Mouse (Mus musculus): ENCODE measurements around the gene Usp3. TPM values are rescaled to one million over a fixed set of nuclear protein-coding genes. Genes with fewer than 3 reads are reported as not detected.

The Usp3 gene
- total RNA-seq, 2 experiments from 2014 or later: 13.2 to 15.4 TPM

DNA sequence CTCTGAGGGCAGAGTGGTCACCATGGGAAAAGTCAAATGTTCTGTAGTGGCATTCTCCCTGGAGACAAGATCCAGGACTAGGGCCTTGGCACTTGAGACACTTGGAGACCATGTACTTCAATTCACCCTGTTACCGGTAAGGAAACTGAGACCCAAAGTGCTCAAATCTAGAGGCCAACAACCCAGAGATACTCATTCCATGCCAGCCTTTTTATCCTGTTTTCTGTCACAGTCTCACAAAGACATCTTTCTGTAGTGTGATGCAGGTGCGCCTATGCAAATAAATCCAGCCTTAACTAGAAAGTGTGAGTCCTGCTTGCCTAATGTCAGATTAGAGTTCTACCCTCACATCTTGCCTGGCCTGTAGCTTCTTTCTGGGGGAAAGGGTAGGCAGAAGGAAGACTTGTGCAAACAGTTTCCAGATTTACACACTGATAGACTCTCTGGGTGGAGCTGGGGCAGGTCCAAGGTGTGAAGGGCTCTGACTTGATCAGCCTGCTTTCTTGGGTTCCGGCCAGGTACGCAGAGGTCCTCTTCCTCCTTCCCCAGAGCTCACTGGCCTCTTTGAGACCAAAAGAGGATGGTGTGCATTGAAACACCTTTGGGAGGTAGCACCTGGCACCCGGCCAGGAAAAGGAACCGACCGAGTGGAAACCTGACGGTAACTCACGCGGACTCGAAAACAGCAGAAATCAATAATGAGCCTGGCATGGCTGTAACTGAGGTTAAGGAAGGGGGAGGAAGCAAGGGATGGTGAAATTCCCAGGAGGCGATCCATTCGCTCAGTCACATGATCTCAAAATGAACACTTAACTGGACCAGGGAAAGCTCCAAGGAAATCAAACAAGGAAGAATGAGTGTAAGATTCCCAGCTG is 13.2 kb upstream of the Usp3 start:
- no peak for DNase-seq
- intact Hi-C loops (cut with DNase I): no loop called here

- intact Hi-C loops (cut with DNase I): no loop called here
These were observed 11.6 kb upstream of the Usp3 start for GRCm38 (mm10) chr9:66604349-66605206.

DNA sequence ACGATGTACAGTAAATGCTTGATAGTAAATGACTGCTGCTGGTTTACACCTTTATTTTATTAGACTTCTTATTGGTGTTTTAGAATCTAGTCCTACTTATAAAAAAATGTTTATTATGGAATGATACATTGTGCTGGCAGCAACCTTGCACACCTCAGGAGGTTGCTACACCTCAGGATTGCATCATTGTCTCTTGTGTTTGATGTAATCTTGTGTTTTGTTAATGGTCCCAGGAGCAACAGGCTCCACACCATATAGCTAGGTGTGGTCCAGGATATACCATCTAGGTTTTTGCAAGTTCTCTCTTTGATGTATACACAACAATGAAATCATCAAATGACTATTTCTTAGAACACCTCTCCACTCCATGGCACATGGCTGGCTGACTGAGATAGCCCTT is 11.0 kb upstream of the Usp3 start:
- intact Hi-C loops (cut with DNase I): no loop called here
- no peak for DNase-seq

More at GRCm38 (mm10) chr9:66604349-66605206, 11.6 kb upstream of the Usp3 start:
- DNase-seq: no peak

- no peak for DNase-seq
- intact Hi-C loops (cut with DNase I): no loop called here
These were observed 8.1 kb upstream of the Usp3 start for GRCm38 (mm10) chr9:66601006-66601405.

GRCm38 (mm10) chr9:66600551-66600950 is 7.6 kb upstream of the Usp3 start:
- DNase-seq: no peak
- intact Hi-C loops (cut with DNase I): no loop called here

DNA sequence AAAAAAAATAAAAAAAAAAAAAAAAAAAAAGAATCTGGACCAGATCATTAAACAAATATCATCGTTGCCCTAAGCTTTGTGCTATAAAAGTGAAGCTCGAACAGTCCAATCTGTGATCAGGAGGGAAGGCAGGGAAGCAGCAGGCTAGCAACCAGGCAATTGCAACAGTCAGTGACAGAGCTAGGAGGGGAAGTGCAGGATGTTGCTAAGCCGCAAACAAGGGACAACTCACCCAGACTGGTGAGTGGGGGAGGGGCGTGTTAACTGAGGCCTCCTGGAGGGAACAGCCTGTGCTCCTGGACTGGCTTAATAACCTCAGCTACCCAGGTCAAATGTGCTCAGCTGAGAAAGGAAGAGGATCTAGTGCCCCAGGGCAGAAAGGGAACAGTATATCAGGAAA is 6.6 kb upstream of the Usp3 start:
- DNase-seq: no peak
- intact Hi-C loops (cut with DNase I): no loop called here

- intact Hi-C loops (cut with DNase I): no loop called here
- DNase-seq: no peak
These were observed 5.7 kb upstream of the Usp3 start for GRCm38 (mm10) chr9:66598636-66599035.

DNA sequence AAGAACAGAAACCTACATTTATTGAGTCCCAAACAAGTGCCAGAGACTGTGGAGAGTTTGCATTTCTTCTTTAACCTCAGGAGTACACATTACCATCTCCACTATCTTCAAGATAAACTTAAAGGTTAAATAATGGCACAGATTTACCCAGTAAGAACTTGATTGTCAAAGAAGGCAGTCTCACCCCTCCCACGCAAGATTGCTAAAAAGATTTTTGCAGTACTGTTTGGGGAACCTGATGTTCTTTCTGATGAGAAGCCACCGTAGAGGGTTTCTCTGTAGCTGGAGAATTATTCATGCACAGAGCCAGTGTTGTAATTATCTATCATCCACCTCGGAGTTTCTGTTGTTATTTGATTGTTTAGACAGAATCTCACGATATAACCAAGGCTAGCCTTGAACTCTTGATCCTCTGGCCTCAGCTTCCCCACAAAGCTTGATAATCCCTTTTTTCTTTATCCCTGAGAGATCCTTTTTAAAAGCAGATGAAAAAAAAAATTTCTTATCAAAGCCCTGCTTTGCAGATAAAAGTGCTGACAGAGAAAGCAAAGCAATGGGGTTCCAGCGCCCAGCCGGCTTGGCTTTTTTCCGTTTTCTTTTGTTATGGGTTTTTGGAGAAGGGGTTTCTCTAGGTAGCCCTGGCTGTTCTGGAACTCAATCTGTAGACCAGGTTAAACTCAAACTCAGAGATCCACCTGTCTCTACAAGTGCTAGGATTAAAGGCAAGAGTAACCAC is 4.7 kb upstream of the Usp3 start:
- intact Hi-C loops (cut with DNase I): no loop called here
- no peak for DNase-seq

DNA sequence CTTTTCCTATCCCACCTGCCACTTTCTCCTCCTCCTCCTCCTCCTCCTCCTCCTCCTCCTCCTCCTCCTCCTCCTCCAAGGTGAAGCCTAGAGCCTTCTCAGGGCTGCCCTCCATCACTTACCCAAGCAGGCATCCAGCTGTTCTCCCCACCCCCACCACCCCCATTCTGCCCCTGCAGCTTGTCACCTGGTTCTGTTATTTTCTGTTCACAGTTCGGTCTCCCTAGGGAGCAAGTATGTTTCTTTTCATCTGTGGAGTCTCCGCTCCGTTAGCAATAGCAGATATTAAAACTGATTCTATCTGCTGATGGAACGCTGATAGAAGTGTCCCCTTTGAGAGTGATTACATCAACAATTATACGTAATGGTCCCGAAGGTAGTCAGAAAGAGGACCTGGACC is 4.1 kb upstream of the Usp3 start:
- no peak for DNase-seq
- intact Hi-C loops (cut with DNase I): no loop called here

GRCm38 (mm10) chr9:66595722-66596675 is 3.1 kb upstream of the Usp3 start:
- no peak for DNase-seq
- intact Hi-C loops (cut with DNase I): no loop called here

DNA sequence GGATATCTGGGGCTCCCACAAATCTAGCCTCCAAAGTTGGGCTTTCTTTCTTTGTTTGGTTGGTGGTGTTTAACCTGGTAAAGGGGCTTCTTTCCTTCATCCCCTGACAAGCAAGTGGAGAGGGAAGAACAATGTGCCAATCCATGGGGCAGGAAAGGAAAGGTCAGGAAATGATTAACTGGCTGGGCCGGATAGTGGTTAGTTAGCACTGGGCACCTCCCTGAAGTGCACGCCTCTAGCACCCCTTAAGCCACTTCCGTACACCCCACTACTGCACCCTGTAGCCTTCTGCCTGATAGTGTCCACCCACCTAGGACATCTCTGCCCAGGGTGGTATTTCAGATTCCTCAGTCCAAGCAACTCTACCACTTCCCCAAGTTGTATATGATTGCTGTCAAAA is 1.1 kb upstream of the Usp3 start:
- intact Hi-C loops (cut with DNase I): no loop called here
- DNase-seq: no peak

DNA sequence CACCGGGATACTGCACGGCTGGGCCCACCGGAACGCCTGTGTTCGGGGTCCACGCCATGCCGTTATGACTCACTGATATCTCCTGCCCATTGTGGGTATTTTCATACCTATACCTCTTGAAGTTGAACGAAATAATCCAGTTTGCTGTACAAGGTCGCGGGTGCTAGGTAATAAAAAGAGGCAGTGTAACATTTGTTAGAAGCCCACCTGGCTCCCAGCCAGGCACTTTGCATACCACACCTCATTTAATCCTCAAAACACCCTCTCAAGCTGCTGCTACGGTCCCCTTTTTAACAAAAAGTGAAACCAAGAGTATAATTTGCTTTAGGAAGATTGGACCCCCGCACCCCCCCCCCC is 649 bp upstream of the Usp3 start:
- intact Hi-C loops (cut with DNase I): loop anchor here (2.0 kb wide), 1 partner anchor 81 kb away; no protein-coding TSS in a partner anchor
- DNase-seq: no peak

- intact Hi-C loops (cut with DNase I): loop anchor here (2.0 kb wide), 1 partner anchor 79 kb away; no protein-coding TSS in a partner anchor
- peak; percentile 21 to 27 for DNase-seq
These were observed 894 bp downstream of the Usp3 start for GRCm38 (mm10) chr9:66591851-66592645.

DNA sequence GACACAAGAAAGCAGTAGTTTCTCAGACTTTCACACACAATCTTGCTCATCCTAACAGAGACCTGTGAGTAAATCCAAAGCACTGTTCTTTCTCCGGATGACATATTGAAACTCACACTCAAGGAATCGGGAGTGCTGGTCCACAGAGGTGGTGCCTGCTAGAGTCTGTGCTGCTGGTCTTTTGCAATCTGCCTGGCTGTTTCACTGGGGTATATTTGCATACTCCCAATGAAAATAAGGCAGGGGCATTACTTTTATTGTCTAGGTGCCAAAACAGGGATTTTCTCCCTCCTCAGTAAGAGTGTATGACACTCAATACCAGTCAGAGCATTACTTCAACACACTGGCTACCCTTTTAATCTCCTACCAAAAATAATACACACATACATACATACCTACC is 2.9 kb downstream of the Usp3 start:
- intact Hi-C loops (cut with DNase I): no loop called here
- no peak for DNase-seq

DNA sequence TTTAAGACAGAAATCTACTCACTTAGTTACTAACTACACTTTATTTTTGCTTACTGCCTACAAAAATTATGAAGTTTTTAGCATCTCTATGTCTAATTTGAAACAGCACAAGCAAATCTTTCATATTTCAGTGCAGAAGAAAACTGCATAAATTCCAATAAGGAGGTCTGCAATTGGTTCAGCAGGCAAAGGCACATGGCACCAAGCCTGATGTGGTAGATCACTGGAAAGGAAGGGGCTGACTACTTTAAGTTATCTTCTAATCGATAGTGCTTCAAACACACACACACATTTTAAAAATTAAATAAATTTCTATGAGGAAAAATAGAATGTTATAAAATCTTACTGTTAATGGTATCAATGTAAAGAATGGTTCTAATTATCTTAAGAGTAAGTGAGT is 5.9 kb downstream of the Usp3 start:
- DNase-seq: no peak
- intact Hi-C loops (cut with DNase I): no loop called here

DNA sequence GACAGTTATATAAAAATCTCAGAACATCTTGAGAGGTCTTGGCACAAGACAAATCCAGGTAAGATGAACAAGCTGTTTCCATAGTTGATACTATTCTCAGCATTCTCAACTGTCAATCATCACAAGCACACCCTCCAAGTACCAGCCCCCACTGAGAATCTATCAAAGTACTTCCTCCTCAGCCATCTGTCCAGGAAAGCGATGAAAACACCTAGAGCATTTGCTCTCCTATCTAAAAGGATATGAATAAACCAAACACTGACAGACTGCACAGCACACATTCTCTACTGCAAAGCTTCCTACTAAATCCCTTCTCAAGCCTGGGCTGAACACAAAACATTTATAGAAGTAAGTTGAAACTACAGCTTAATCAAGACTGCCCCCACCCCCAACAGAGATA is 6.4 kb downstream of the Usp3 start:
- intact Hi-C loops (cut with DNase I): no loop called here
- no peak for DNase-seq

DNA sequence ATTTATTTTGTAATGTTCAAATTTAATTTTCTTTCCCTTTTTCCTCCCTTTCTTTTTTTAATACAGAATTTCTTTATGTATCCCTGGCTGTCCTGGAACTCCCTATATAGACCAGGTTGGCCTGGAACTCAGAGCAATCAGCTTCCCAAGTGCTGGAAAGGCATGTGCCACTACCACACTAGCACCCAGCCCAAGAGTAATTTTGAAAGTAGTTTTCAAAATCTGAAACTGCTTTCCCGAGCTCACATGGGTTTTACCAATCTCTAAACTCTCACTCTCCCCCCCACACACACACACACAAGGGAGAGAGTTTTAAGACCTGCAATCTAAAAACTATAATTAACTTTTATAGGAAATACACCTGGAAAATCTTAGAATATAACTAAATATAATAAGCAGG is 7.8 kb downstream of the Usp3 start:
- intact Hi-C loops (cut with DNase I): no loop called here
- DNase-seq: no peak

- no peak for DNase-seq
- intact Hi-C loops (cut with DNase I): no loop called here
These were observed 8.8 kb downstream of the Usp3 start for GRCm38 (mm10) chr9:66584176-66584575.

GRCm38 (mm10) chr9:66583244-66583643 is 9.7 kb downstream of the Usp3 start:
- no peak for DNase-seq
- intact Hi-C loops (cut with DNase I): no loop called here
